Mouse (Mus musculus): ENCODE data around the gene Rgs6. TPM values are rescaled to one million over a fixed set of nuclear protein-coding genes. Genes with fewer than 3 reads are reported as not detected.

Gene Rgs6
- polyA plus RNA-seq, 1 experiment: 0.58 TPM

GRCm38 (mm10) chr12:83070848-83071247 lies 482.8 kb downstream of the Rgs6 start:
- H3K4me1 ChIP-seq (ENCODE audit: control insufficient read depth, insufficient read depth, low read length): no peaks in the 10 kb centered on the region
- TF ChIP-seq POLR2A (IDR thresholded peaks at IDR 0.05; ENCODE audit: insufficient read depth, low read length) (no peak), CTCF (IDR thresholded peaks at IDR 0.05; ENCODE audit: low read depth, low read length) (no peak), EP300 (IDR thresholded peaks at IDR 0.05; ENCODE audit: insufficient read depth, low read depth, low read length) (no peak)
- H3K36me3 ChIP-seq (ENCODE audit: control insufficient read depth, insufficient read depth, low read length, poor library complexity, severe bottlenecking): no peaks in the 10 kb centered on the region
- no peaks in the 10 kb centered on the region for H3K27me3 ChIP-seq (ENCODE audit: control insufficient read depth, insufficient read depth, low read length, poor library complexity, severe bottlenecking)
- H3K27ac ChIP-seq (ENCODE audit: insufficient read depth, low read length): no peak overlapping the region
- no peak overlapping the region for H3K9ac ChIP-seq (ENCODE audit: low read depth, poor library complexity, severe bottlenecking)
- H3K9me3 ChIP-seq (replicated peaks; ENCODE audit: control insufficient read depth, insufficient read depth, low read length, poor library complexity, severe bottlenecking): no peaks in the 10 kb centered on the region
- no peak overlapping the region for H3K4me3 ChIP-seq (ENCODE audit: low read depth, low read length)

- no peaks in the 10 kb centered on the region for H3K36me3 ChIP-seq (ENCODE audit: control insufficient read depth, insufficient read depth, low read length, poor library complexity, severe bottlenecking)
- no peak overlapping the region for H3K27ac ChIP-seq (ENCODE audit: insufficient read depth, low read length)
- no peak overlapping the region for H3K9ac ChIP-seq (ENCODE audit: low read depth, poor library complexity, severe bottlenecking)
- H3K4me3 ChIP-seq (ENCODE audit: low read depth, low read length): no peak overlapping the region
- H3K27me3 ChIP-seq (ENCODE audit: control insufficient read depth, insufficient read depth, low read length, poor library complexity, severe bottlenecking): no peaks in the 10 kb centered on the region
- no peaks in the 10 kb centered on the region for H3K4me1 ChIP-seq (ENCODE audit: control insufficient read depth, insufficient read depth, low read length)
- H3K9me3 ChIP-seq (replicated peaks; ENCODE audit: control insufficient read depth, insufficient read depth, low read length, poor library complexity, severe bottlenecking): no peaks in the 10 kb centered on the region
- no peak for TF ChIP-seq EP300 (IDR thresholded peaks at IDR 0.05; ENCODE audit: insufficient read depth, low read depth, low read length)
- TF ChIP-seq CTCF (IDR thresholded peaks at IDR 0.05; ENCODE audit: low read depth, low read length): no peak
- TF ChIP-seq POLR2A (IDR thresholded peaks at IDR 0.05; ENCODE audit: insufficient read depth, low read length): no peak
Observed at GRCm38 (mm10) chr12:83072181-83072887, 484.2 kb downstream of the Rgs6 start.

GRCm38 (mm10) chr12:83072951-83073878 lies 485.1 kb downstream of the Rgs6 start:
- Histone ChIP-seq H3K36me3 (ENCODE audit: control insufficient read depth, insufficient read depth, low read length, poor library complexity, severe bottlenecking) (no peaks in the 10 kb centered on the region), H3K4me3 (ENCODE audit: low read depth, low read length) (no peak overlapping the region), H3K9ac (ENCODE audit: low read depth, poor library complexity, severe bottlenecking) (no peak overlapping the region), H3K9me3 (replicated peaks; ENCODE audit: control insufficient read depth, insufficient read depth, low read length, poor library complexity, severe bottlenecking) (no peaks in the 10 kb centered on the region), H3K27me3 (ENCODE audit: control insufficient read depth, insufficient read depth, low read length, poor library complexity, severe bottlenecking) (no peaks in the 10 kb centered on the region), H3K4me1 (ENCODE audit: control insufficient read depth, insufficient read depth, low read length) (no peaks in the 10 kb centered on the region), H3K27ac (ENCODE audit: insufficient read depth, low read length) (no peak overlapping the region)
- TF ChIP-seq CTCF (IDR thresholded peaks at IDR 0.05; ENCODE audit: low read depth, low read length) (no peak), POLR2A (IDR thresholded peaks at IDR 0.05; ENCODE audit: insufficient read depth, low read length) (no peak), EP300 (IDR thresholded peaks at IDR 0.05; ENCODE audit: insufficient read depth, low read depth, low read length) (no peak)

GRCm38 (mm10) chr12:83073879-83074368 lies 485.8 kb downstream of the Rgs6 start:
- Histone ChIP-seq H3K36me3 (ENCODE audit: control insufficient read depth, insufficient read depth, low read length, poor library complexity, severe bottlenecking) (no peaks in the 10 kb centered on the region), H3K27ac (ENCODE audit: insufficient read depth, low read length) (no peak overlapping the region), H3K4me3 (ENCODE audit: low read depth, low read length) (no peak overlapping the region), H3K9me3 (replicated peaks; ENCODE audit: control insufficient read depth, insufficient read depth, low read length, poor library complexity, severe bottlenecking) (no peaks in the 10 kb centered on the region), H3K4me1 (ENCODE audit: control insufficient read depth, insufficient read depth, low read length) (no peaks in the 10 kb centered on the region), H3K9ac (ENCODE audit: low read depth, poor library complexity, severe bottlenecking) (no peak overlapping the region), H3K27me3 (ENCODE audit: control insufficient read depth, insufficient read depth, low read length, poor library complexity, severe bottlenecking) (no peaks in the 10 kb centered on the region)
- TF ChIP-seq POLR2A (IDR thresholded peaks at IDR 0.05; ENCODE audit: insufficient read depth, low read length) (no peak), EP300 (IDR thresholded peaks at IDR 0.05; ENCODE audit: insufficient read depth, low read depth, low read length) (no peak), CTCF (IDR thresholded peaks at IDR 0.05; ENCODE audit: low read depth, low read length) (no peak)

DNA sequence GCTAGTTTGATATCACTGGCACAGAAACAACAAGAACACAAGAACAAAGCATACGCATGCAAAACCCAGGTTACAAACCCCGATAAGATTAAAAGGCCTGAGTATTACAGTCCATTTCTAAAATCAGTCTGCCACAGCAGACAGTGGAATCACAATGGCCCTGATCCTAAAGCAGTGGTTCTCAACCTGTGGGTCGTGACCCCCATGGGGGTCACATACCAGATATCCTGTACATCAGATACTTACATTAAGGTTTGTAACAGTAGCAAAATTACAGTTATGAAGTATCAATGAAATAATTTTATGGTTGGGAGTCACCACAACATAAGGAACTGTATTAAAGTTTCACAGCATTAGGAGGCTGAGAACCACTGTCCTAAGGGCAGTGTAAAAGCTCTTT lies 488.1 kb downstream of the Rgs6 start:
- no peaks in the 10 kb centered on the region for H3K4me1 ChIP-seq (ENCODE audit: control insufficient read depth, insufficient read depth, low read length)
- H3K27ac ChIP-seq (ENCODE audit: insufficient read depth, low read length): no peak overlapping the region
- H3K9ac ChIP-seq (ENCODE audit: low read depth, poor library complexity, severe bottlenecking): no peak overlapping the region
- no peaks in the 10 kb centered on the region for H3K27me3 ChIP-seq (ENCODE audit: control insufficient read depth, insufficient read depth, low read length, poor library complexity, severe bottlenecking)
- TF ChIP-seq POLR2A (IDR thresholded peaks at IDR 0.05; ENCODE audit: insufficient read depth, low read length): no peak
- no peak for TF ChIP-seq CTCF (IDR thresholded peaks at IDR 0.05; ENCODE audit: low read depth, low read length)
- TF ChIP-seq EP300 (IDR thresholded peaks at IDR 0.05; ENCODE audit: insufficient read depth, low read depth, low read length): no peak
- H3K9me3 ChIP-seq (replicated peaks; ENCODE audit: control insufficient read depth, insufficient read depth, low read length, poor library complexity, severe bottlenecking): no peaks in the 10 kb centered on the region
- H3K4me3 ChIP-seq (ENCODE audit: low read depth, low read length): no peak overlapping the region
- no peaks in the 10 kb centered on the region for H3K36me3 ChIP-seq (ENCODE audit: control insufficient read depth, insufficient read depth, low read length, poor library complexity, severe bottlenecking)

All from ES-Bruce4 (cell line).